Mouse (Mus musculus): ENCODE data around the gene Gm6685.
"Not testable (repeated sequence)": the region's sequence is repeated elsewhere in the genome, so short reads cannot be mapped to it uniquely, and the experiment has no call there.

Gm6685 gene

DNA sequence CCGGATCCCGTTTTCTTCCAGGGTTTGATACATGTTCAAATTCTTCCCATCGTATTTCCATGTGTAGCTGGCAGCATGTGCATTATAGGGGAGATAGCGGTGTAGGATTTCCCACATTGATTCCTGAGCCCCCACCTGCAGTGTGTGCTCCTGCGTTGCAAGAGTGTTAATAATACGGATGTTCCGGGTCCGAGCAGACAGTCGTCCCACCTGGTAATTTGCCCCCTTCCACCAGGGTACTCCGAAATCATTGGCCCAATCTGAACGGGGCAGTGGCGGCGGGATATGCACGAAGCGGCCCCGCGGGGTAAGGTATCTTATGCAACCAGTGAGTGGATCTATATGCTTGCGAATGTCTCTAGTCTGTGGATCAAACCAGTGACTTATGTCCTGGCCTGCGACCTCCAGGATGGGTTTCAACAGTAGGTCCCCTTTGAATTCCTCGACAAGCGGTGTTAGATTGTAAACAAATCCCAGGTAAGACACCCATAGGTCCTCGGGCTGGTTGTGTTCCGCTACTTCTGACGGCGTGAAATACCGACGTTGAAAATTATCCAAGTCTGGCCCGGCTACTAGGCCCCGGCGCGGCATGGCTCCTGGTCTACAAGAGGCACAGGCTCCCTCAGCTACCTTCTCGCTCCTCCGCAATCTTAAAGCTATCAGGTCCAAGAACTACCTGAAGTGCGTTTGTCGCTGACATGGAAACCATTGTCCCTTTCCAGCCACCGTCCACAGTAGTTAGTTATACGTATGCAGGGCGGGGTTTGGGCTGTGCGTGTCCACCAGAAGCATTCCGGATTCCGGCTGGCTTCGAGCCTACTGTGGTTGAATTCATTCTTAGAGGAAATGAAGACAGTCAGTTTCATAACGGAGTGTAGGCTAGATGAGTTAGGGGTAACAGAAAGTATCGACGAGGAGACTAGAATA lies at the start of gene Gm6685:
TSS of gene Gm6685 (minus strand) at position 644 of the 927 bp plus-strand sequence.
- not testable (repeated sequence) for DNase-seq (ENCODE audit: low read depth)

DNA sequence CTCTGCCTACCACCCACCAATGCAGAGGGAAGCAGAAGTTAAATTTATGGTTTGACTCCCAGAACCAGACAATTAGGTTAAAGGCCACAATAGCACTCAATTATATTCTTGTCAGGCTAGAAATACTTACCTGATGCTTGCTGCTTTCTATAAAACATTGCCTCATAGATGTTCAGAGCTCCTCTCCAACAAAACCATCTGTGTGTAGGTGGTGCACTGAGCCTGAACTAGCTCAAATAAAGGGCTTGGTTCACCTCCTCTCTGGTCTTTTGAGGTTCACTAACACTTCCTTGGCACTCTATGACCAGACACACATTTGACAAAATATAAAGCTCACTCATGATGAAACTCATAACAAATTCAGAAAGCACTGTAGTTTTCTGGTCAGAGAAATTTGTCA lies 36.2 kb upstream of the Gm6685 start:
- DNase-seq (ENCODE audit: low read depth) = no peak

- DNase-seq (ENCODE audit: low read depth) = no peak
Observed at GRCm38 (mm10) chr11:28374636-28375035, 35.0 kb upstream of the Gm6685 start.

GRCm38 (mm10) chr11:28371381-28371780 lies 31.7 kb upstream of the Gm6685 start:
- DNase-seq (ENCODE audit: low read depth) = not testable (repeated sequence)

GRCm38 (mm10) chr11:28365929-28366244 lies 26.2 kb upstream of the Gm6685 start:
- DNase-seq (ENCODE audit: low read depth) = no peak

GRCm38 (mm10) chr11:28365209-28365928 lies 25.7 kb upstream of the Gm6685 start:
- DNase-seq (ENCODE audit: low read depth) = peak; percentile 53

DNA sequence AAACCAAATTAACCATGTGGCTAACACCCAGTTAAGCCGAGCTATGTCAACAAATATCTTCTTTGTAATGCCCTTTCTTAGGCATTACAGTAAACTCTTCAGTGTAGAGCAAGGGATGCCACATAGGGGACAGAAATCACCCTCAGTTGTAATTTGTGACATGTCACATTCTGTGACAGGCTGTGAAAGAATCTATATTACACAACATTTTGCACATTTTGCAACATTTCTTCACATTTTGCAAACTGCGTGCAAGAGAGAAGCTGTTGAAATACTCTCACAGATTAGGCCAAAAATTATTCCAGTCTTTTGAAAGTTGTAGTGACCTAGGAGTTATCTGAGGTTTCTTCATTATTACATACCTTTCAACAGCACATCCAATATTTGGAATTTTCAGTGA lies 3.8 kb upstream of the Gm6685 start:
- no peak for DNase-seq (ENCODE audit: low read depth)

- DNase-seq (ENCODE audit: low read depth) = no peak
Observed at GRCm38 (mm10) chr11:28341887-28342286, 2.2 kb upstream of the Gm6685 start.

DNA sequence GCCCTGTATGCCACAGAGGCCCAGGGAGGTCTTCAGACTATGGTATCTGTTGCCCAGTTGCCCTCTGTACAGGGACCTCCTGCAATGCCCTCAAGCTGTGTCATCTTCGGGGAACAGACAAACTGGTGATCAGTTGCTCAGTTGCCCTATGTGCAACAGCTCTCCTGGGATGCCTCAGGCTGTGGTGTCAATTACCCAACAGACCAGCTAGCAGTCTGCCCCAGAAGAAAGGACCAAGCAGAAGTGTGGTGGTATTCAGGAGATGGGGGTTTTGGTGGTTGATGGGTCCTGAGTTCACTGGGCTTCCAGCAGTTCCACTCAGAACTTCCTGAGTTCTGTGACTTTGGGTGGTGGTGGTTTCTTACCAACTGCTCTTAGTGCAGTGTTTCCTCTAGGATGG lies 11.8 kb downstream of the Gm6685 start:
- no peak for DNase-seq (ENCODE audit: low read depth)

- DNase-seq (ENCODE audit: low read depth) = no peak
Observed at GRCm38 (mm10) chr11:28313396-28313795, 26.3 kb downstream of the Gm6685 start.

DNA sequence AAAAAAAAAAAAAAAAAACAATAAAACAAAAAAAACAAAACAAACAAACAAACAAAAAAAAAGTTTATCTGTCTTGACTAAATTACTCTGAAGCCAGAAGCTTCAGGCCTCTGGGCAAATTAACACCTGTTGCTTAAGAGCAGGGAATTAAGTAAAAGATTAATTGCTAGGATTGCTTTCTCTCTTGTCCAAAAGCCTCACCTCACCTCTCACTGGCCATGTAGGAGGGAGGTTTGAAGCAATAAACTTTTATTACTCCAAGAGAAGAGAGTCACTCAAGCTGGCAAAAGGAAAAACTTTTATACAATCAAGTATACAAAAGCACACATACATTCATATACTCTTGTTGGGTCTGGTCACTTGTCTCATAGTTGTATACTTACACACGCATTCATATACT lies 31.9 kb downstream of the Gm6685 start:
- no peak for DNase-seq (ENCODE audit: low read depth)

- DNase-seq (ENCODE audit: low read depth) = no peak
Observed at GRCm38 (mm10) chr11:28290440-28290839, 49.2 kb downstream of the Gm6685 start.
